Mouse (Mus musculus): ENCODE measurements at regions not wholly inside any gene's neighbourhood (a gene's known extent, or its start where the extent isn't known, plus 50 kb on each side); places are given as distances from the start of the nearest gene placed in this dataset.

DNA sequence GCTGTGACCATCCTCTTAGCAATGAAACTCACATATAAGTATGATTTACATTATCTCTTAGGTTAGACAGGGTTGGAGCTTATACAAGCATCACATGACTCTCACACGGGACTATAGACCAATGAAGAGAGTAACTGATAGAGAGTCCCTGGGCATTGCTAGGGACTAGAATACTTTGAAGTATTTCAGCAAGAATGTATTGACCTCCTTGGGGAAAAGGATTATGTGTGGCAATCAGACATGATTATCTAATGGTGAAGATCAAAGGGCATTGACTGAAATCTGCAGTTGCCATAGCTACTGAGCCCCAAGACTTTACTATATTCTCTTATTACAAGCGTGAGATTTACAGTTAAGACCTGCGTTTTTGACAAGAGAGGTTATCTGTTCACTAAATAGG is 183.4 kb upstream of the Tas2r134 start:
- Histone ChIP-seq H3K4me2 (replicated peaks) (no peak overlapping the region), H3K9ac (no peak overlapping the region), H3K9me3 (no peaks in the 10 kb centered on the region), H3K4me1 (replicated peaks) (no peaks in the 10 kb centered on the region), H3K27ac (no peak overlapping the region), H3K27me3 (replicated peaks) (no peaks in the 10 kb centered on the region), H3K36me3 (no peaks in the 10 kb centered on the region), H3K4me3 (replicated peaks) (no peak overlapping the region)
- WGBS, result 54% methylated on average over 3 of the region's 3 CpGs
- ATAC-seq, result peak; percentile 82

DNA sequence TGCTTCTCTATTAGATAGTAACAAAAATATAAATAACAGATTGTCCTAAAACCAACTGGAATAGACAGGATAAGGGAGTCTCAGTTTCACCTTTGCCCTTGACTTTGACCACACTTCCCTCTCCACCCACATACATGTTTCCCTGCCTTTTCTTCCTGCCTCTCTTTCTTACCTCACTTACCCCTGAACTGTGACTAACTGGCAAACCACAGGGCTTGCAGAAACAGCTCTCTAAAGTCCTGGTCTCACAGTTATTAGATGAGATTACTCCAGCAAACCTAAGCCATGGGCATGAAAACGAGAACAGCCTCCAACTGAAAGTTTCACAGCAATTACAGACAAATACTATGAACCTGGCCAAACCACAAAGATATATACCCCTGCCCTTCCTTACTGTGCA is 188.3 kb upstream of the Tas2r134 start:
- Histone ChIP-seq H3K36me3 (no peaks in the 10 kb centered on the region), H3K9ac (no peak overlapping the region), H3K9me3 (no peaks in the 10 kb centered on the region), H3K27ac (no peak overlapping the region), H3K4me2 (replicated peaks) (no peak overlapping the region), H3K27me3 (replicated peaks) (no peaks in the 10 kb centered on the region), H3K4me3 (replicated peaks) (no peak overlapping the region), H3K4me1 (replicated peaks) (no peaks in the 10 kb centered on the region)
- 81% methylated on average over 1 of the region's 1 CpGs for WGBS
- no peak for ATAC-seq

DNA sequence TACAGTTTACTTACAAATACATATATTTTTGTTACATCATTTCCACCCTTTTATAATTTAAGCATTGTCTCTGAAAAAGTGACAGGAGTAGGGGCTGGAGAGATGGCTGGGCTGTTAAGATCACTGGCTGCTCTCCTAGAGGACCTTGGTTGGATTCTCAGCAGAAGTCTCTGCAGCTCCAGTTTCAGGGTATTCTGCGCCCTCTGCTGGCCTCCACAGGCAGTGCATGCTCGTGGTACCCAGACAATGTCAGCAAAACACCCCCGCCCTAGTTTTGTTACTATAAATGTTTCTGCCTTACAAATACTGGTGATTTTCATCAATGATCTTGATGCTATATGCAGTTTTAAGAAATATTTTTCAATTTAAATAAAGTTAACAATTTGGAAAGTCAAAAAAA is 190.7 kb upstream of the Tas2r134 start:
- H3K27ac ChIP-seq, result no peak overlapping the region
- no peaks in the 10 kb centered on the region for H3K36me3 ChIP-seq
- no peak overlapping the region for H3K4me3 ChIP-seq (replicated peaks)
- H3K4me2 ChIP-seq (replicated peaks), result no peak overlapping the region
- H3K4me1 ChIP-seq (replicated peaks), result no peaks in the 10 kb centered on the region
- H3K9ac ChIP-seq, result no peak overlapping the region
- ATAC-seq, result no peak
- H3K27me3 ChIP-seq (replicated peaks), result no peaks in the 10 kb centered on the region
- no peaks in the 10 kb centered on the region for H3K9me3 ChIP-seq
- 55% methylated on average over 3 of the region's 3 CpGs for WGBS

DNA sequence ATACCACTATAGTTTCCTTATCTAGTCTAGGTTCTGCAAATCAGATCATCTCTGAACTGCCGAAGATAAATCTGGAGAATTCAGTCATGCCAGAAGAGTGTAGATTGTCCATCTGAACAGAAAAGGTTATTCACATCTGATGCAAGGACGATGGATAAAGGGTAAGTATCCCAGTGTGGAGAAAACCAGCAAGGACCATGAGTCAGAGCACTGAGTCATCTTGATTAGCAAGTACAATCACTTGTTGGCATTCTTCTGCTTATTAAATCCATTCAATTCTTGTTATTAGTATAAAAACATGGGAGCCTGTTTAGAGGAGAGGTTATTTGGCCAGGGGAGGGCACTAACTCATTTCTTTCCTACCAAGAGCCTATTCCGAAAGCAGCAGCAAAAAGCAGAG is 195.7 kb upstream of the Tas2r134 start:
- no peaks in the 10 kb centered on the region for H3K9me3 ChIP-seq
- no peaks in the 10 kb centered on the region for H3K36me3 ChIP-seq
- H3K9ac ChIP-seq, result no peak overlapping the region
- no peak overlapping the region for H3K4me2 ChIP-seq (replicated peaks)
- 88% methylated on average over 3 of the region's 3 CpGs for WGBS
- H3K4me3 ChIP-seq (replicated peaks), result no peak overlapping the region
- H3K27me3 ChIP-seq (replicated peaks), result no peaks in the 10 kb centered on the region
- H3K27ac ChIP-seq, result no peak overlapping the region
- H3K4me1 ChIP-seq (replicated peaks), result no peaks in the 10 kb centered on the region
- ATAC-seq, result no peak

DNA sequence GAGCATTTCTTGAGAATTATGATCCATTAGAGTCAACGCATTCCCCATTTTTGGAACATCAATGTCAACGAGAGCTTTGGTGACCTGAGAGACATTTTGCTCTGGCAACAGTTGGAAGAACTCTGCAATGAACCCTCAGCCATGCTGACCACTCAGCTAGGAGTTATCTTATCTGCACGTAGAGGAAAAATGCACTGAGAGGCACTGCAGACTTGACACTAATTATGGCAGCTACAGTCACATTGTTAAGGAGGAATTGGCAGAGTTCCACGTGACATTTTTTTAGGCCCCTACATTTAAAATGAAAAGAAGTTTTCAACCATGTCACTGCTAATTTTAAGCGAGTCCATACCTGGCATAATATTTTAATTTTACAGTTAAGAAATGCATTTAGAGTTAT is 197.6 kb upstream of the Tas2r134 start:
- H3K4me2 ChIP-seq (replicated peaks), result no peak overlapping the region
- no peaks in the 10 kb centered on the region for H3K36me3 ChIP-seq
- no peak overlapping the region for H3K4me3 ChIP-seq (replicated peaks)
- H3K27ac ChIP-seq, result no peak overlapping the region
- no peak overlapping the region for H3K9ac ChIP-seq
- H3K4me1 ChIP-seq (replicated peaks), result no peaks in the 10 kb centered on the region
- H3K9me3 ChIP-seq, result no peaks in the 10 kb centered on the region
- no peaks in the 10 kb centered on the region for H3K27me3 ChIP-seq (replicated peaks)
- 69% methylated on average over 5 of the region's 5 CpGs for WGBS
- no peak for ATAC-seq

DNA sequence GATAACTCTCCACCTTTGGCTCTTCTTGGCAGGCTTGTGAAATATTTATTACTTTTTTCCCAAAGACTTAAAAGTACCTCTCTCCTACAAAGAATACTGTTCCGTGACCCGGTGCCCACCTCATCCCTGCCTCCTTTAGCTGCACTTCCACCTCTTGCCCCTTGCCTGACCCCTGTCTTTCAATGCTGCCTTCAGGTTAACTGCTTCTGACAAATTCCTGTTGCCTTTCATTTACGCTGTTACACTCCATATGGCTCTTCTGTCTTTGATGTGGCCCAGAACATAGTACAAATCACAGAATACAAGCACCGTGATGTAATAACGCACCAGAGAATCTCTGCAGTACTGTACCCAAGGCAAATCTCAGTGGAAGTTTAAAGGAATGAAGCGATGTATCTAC is 204.9 kb upstream of the Tas2r134 start:
- no peak overlapping the region for H3K9ac ChIP-seq
- no peak overlapping the region for H3K4me3 ChIP-seq (replicated peaks)
- 0 out of 2 replicates have a peak, but pooled peaks have one; percentile 28 for ATAC-seq
- no peak overlapping the region for H3K4me2 ChIP-seq (replicated peaks)
- H3K27ac ChIP-seq, result no peak overlapping the region
- 45% methylated on average over 6 of the region's 6 CpGs for WGBS
- no peaks in the 10 kb centered on the region for H3K4me1 ChIP-seq (replicated peaks)
- no peaks in the 10 kb centered on the region for H3K9me3 ChIP-seq
- H3K27me3 ChIP-seq (replicated peaks), result no peaks in the 10 kb centered on the region
- H3K36me3 ChIP-seq, result no peaks in the 10 kb centered on the region

DNA sequence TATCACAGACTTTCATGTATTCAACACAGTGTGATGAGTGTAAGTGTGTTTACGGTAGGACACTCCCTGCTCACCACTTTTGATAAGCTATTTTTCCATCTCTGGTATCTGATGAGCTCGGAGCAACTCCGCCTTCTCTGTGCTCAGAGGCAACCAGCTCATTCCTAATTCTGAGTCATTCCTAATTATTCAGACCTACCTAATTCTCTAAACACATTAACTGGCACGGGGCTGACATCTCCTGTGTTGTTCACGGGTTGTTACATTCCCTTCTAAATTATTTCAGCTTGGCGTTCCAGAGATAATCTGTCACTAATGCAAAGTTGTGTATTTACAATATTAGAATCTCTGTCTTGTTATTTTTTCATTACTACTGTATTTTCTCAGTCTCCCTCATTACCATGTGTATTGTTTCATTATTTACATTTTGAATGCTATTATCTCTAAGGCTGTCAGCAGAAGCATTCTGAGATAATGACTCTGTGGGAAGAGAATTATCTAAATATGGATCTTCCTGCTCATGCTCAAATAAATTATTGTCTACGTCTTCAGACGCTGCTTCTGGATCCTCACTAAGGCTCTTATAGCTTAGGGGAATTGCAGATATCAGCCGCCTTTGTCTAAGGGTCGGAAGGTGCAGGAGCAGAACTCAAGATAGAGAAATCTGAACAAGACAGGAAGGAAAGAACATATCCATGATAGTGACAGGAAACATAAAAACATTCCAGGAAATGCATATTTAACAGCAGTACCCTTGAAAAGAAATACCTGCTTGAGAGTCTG is 209.2 kb upstream of the Tas2r134 start:
- no peak overlapping the region for H3K4me2 ChIP-seq (replicated peaks)
- no peaks in the 10 kb centered on the region for H3K9me3 ChIP-seq
- H3K36me3 ChIP-seq, result no peaks in the 10 kb centered on the region
- no peak for ATAC-seq
- H3K4me3 ChIP-seq (replicated peaks), result no peak overlapping the region
- no peaks in the 10 kb centered on the region for H3K4me1 ChIP-seq (replicated peaks)
- H3K27ac ChIP-seq, result no peak overlapping the region
- no peaks in the 10 kb centered on the region for H3K27me3 ChIP-seq (replicated peaks)
- H3K9ac ChIP-seq, result no peak overlapping the region
- WGBS, result 64% methylated on average over 10 of the region's 10 CpGs

DNA sequence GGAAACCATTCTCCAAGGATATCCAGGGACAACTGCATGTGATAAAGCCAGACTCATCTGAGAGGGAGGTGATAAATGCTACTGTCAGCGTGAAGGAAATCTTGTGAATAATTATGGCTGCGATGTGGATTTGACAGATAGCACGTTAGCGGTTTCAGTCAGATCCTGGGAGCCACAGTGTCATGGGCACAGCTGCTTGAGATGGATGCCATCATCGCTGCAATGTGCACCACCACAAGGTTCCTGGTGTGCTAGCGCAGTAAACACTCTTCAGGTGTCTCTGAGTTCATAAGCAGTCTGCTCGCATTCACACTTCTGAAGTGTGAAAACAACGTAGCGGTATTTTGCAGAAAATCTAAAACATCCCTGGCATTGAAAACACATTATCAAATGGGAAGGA is 238.9 kb upstream of the Tas2r134 start:
- H3K4me1 ChIP-seq (replicated peaks), result no peaks in the 10 kb centered on the region
- H3K9me3 ChIP-seq, result no peaks in the 10 kb centered on the region
- H3K4me2 ChIP-seq (replicated peaks), result no peak overlapping the region
- no peak overlapping the region for H3K9ac ChIP-seq
- H3K4me3 ChIP-seq (replicated peaks), result no peak overlapping the region
- no peaks in the 10 kb centered on the region for H3K36me3 ChIP-seq
- H3K27me3 ChIP-seq (replicated peaks), result no peaks in the 10 kb centered on the region
- no peak overlapping the region for H3K27ac ChIP-seq
- WGBS, result 91% methylated on average over 9 of the region's 9 CpGs
- no peak for ATAC-seq

DNA sequence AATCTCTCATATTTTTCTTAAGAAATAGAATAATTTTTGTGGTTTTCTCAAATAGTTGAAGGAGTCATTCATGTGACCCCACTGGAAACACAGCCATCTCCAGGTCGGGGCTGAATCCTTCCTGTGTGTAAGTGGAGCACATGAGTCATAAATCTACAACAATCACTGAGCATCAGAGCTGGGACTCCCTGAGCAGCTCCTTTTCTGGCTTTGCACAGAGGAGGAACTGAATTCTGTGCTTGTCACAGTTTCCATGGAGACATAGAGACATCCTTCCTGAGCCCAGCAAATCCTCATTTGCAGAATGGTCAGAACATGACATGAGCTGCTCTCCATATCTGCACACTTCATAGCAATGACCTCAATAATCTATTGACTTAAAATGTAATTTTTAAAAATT is 238.2 kb upstream of the Rnd3 start:
- Histone ChIP-seq H3K27me3 (replicated peaks) (no peaks in the 10 kb centered on the region), H3K4me3 (replicated peaks) (no peak overlapping the region), H3K9me3 (no peaks in the 10 kb centered on the region), H3K9ac (no peak overlapping the region), H3K27ac (no peak overlapping the region), H3K4me2 (replicated peaks) (no peak overlapping the region), H3K36me3 (no peaks in the 10 kb centered on the region), H3K4me1 (replicated peaks) (no peaks in the 10 kb centered on the region)
- no peak for ATAC-seq
- WGBS, result 25% methylated on average over 1 of the region's 1 CpGs

DNA sequence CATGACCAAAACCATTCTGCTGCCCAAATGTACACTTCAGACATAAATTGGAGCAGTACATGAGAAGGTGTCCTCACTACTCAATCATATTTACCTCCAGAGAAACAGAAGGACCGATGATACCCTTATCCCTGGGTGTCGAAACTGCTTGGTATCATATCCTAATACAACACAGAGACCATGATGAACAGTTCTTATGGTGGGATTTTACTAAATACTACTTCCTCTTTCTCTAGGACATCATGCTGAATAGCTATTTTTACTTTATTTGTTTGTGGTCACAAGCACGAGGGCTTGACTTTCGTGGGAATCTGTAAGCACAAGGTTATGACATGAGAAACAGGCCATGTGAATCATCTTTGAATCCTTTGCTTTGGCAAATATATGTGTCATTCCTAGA is 227.7 kb upstream of the Rnd3 start:
- 89% methylated on average over 4 of the region's 4 CpGs for WGBS
- H3K9ac ChIP-seq, result no peak overlapping the region
- H3K36me3 ChIP-seq, result no peaks in the 10 kb centered on the region
- H3K4me1 ChIP-seq (replicated peaks), result no peaks in the 10 kb centered on the region
- no peak overlapping the region for H3K4me2 ChIP-seq (replicated peaks)
- no peak for ATAC-seq
- H3K27me3 ChIP-seq (replicated peaks), result no peaks in the 10 kb centered on the region
- no peaks in the 10 kb centered on the region for H3K9me3 ChIP-seq
- H3K27ac ChIP-seq, result no peak overlapping the region
- H3K4me3 ChIP-seq (replicated peaks), result no peak overlapping the region

DNA sequence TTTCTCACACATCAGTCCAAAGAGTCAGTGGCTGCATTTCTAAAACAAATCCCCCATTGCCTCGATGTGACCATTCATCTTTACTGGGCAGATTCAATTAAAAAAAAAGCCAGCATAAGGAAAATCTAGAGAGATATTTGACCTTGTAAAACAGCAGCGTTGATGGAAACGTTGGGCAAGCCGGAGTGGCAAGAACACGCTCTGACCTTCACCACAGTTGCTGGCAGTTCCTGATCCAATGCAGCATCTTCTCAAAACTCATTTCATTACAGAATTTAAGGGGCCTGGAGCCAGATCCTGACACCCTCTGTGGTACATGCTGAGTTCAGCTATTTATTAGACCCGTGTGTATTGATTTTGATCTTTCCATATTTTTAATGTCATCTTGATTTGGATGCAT is 225.7 kb upstream of the Rnd3 start:
- Histone ChIP-seq H3K27me3 (replicated peaks) (no peaks in the 10 kb centered on the region), H3K9me3 (no peaks in the 10 kb centered on the region), H3K36me3 (no peaks in the 10 kb centered on the region), H3K9ac (no peak overlapping the region), H3K27ac (no peak overlapping the region), H3K4me3 (replicated peaks) (no peak overlapping the region), H3K4me2 (replicated peaks) (no peak overlapping the region), H3K4me1 (replicated peaks) (no peaks in the 10 kb centered on the region)
- WGBS, result 89% methylated on average over 6 of the region's 6 CpGs
- ATAC-seq, result no peak

DNA sequence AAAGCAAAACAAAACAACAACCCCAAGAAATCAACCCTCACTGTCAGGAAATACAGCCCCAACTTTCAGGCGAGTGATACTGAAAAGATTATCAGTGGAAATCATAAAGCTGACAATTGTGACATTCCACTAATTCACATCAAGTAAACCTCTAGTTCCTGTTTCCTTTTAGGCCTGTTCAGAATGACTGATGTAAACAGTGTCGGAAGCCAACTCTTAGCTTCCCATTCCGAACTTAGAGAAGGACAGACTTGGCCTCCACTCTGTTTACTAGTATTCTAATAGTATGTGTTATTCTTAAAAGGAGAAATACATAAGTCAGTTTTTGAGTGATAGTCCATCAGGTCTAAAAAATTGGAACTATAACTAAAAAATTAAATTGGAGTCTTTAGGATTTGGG is 223.9 kb upstream of the Rnd3 start:
- Histone ChIP-seq H3K4me2 (replicated peaks) (no peak overlapping the region), H3K9me3 (no peaks in the 10 kb centered on the region), H3K4me1 (replicated peaks) (no peaks in the 10 kb centered on the region), H3K27me3 (replicated peaks) (no peaks in the 10 kb centered on the region), H3K27ac (no peak overlapping the region), H3K36me3 (no peaks in the 10 kb centered on the region), H3K9ac (no peak overlapping the region), H3K4me3 (replicated peaks) (no peak overlapping the region)
- 37% methylated on average over 3 of the region's 3 CpGs for WGBS
- ATAC-seq, result no peak

DNA sequence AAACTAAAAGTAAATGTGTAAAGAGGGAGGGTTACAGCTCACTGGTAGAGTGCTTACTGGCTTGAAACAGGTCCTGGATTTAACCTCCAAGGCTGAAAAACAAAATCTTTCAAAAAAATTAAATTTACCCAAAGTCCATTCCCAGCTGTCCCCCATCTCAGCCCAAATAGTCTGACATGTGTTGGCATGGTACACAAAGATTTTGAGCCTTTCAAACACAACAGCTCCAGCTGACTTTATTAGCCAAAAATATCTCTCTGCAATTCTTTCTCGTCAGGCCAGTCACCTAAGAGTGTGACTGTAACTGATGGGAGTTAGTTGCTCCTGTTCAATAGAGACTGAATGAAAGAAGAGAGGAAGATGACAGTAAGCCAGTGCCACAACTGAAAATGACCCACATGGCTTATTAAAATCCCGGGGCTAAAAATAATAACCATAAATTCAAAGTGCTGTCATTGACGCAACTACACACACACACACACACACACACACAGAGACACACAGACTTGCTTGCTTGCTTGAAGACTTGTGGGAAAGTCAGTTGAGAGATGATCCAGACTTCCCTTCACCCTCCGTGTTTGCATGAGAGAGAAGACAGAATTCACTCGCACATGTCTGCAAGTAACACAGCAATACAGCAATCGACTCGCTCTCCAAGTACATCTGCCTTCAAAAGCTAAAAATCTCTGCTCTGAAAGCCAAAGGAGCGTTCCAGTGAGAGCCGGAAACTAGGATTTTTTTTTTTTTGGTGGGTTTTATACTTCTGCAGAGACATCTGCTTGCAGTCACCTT is 214.1 kb upstream of the Rnd3 start:
- 41% methylated on average over 9 of the region's 9 CpGs for WGBS
- Histone ChIP-seq H3K4me1 (replicated peaks) (0 out of 2 replicates have a peak, but pooled peaks cover 3% of the 10 kb centered on the region), H3K4me3 (replicated peaks) (no peak overlapping the region), H3K9me3 (no peaks in the 10 kb centered on the region), H3K36me3 (no peaks in the 10 kb centered on the region), H3K27me3 (replicated peaks) (no peaks in the 10 kb centered on the region), H3K4me2 (replicated peaks) (no peak overlapping the region), H3K27ac (peak overlapping the region; percentile 51), H3K9ac (no peak overlapping the region)
- peak; percentile 69 for ATAC-seq

Data from intestine, embryonic 15.5 days (tissue).